Mouse (Mus musculus) left cerebral cortex, postnatal 4 days (tissue): ENCODE data around the gene Sacm1l. TPM values are rescaled to one million over a fixed set of nuclear protein-coding genes. Genes with fewer than 3 reads are reported as not detected.
A peak's percentile ranks its signal among the peaks of the same experiment; 100 is the strongest.

ENCODE experiments used
- DNase-seq: peaks from one replicate; pipeline ENCODE4 v3.0.0-alpha.2; 2022
- intact Hi-C: fragments of 180-260 bp; cut with DNase I; formaldehyde crosslinking; loops from one replicate; pipeline ENCODE4 v1.15.1; 2025
- total RNA-seq, 2 experiments: library from RNA; stranded (reverse); gene quantifications; 2 replicates each; pipeline ENCODE4 v1.2.3; 2021

Sacm1l gene
- total RNA-seq, 2 experiments from 2014 or later: 43.3 to 46.6 TPM

DNA sequence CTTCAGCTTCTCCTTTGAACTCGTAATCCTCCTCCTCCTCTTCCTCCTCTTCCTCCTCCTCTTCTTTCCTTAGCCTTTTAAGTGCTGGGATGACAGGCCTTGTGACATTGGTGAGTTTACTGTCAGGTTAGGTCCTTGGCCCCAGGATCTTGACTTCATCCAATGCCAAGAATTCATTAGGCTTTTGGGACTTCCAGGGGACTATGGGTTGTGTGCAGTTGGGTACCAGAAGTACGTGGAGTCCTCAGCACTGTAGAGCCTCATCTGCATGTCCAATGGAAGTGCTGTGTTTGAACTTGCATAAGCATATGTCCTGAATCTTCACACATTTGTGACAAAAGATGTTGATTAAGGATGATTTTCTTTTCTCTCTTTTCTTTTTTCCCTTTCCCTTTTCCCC is 20.6 kb upstream of the Sacm1l start:
- no peak for DNase-seq
- intact Hi-C loops: loop anchor here (5.0 kb wide), 1 partner anchor 52 kb away; no protein-coding TSS in a partner anchor

DNA sequence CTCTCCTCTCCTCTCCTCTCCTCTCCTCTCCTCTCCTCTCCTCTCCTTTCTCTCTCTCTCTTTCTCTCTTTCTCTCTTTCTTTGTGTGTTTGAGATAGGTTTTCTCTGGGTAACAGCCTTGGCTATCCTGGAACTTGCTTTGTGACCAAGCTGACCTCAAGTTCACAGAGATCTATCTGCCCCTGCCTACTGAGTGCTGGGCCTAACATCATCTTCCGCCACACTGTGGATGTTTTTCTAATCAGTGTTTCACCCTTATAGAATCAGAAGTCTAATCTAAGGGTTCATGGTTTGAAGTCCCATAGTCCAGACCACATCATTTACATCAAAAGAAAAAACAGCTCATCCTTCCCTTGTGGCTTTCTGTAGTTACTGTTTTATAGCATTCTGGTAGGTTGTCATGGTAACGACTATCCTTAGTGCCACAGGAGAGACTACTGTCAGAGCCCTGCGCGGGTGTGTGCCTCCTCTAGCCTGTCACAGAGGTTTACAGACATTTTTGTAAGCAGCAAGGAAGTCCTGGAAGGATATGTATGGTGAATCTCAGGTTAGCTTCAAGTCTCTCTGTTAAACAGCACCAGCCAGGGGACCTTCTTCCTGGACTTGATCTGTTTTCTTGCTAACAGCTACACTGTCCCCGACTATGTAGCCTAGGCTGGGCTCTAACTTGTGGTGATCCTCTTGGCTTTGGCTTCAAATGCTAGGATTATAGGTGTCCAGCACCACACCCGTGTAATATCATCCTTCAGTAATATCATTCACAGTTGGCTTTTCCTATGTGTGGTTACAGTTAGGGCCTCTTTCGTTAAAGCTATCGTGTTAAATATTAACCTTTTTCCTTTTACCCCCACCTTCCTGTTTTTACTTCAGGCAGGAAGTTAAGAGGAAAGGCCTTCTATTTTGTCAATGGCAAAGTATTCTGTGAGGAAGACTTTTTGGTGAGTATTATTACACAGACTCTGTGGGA is 19.6 kb upstream of the Sacm1l start:
- intact Hi-C loops: loop anchor here (5.0 kb wide), 1 partner anchor 53 kb away; no protein-coding TSS in a partner anchor
- no peak for DNase-seq

DNA sequence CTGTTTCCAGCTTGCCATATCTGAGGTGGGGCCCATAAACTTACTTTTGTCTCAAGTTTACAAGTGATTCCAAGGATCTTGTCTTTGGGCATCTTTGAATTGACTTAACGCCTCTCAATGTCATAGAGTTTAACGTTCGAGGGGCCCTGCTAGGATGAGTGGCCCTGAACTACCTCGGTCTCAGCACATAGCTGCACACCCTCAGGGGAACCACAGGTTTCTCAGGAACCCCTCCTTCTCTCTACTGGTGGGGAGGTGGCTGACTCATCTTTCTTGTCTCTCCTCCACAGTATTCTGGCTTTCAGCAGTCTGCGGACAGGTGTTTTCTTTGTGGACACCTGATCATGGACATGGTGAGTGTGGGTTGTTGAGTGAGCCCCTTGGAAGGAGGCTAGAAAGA is 18.6 kb upstream of the Sacm1l start:
- intact Hi-C loops: no loop called here
- DNase-seq: no peak

- intact Hi-C loops: no loop called here
- DNase-seq: no peak
Observed at GRCm38 (mm10) chr9:123512482-123512881, 17.1 kb upstream of the Sacm1l start.

- no peak for DNase-seq
- intact Hi-C loops: no loop called here
Observed at GRCm38 (mm10) chr9:123515087-123515486, 14.5 kb upstream of the Sacm1l start.

- intact Hi-C loops: no loop called here
Observed at GRCm38 (mm10) chr9:123516641-123517385, 12.7 kb upstream of the Sacm1l start.

DNA sequence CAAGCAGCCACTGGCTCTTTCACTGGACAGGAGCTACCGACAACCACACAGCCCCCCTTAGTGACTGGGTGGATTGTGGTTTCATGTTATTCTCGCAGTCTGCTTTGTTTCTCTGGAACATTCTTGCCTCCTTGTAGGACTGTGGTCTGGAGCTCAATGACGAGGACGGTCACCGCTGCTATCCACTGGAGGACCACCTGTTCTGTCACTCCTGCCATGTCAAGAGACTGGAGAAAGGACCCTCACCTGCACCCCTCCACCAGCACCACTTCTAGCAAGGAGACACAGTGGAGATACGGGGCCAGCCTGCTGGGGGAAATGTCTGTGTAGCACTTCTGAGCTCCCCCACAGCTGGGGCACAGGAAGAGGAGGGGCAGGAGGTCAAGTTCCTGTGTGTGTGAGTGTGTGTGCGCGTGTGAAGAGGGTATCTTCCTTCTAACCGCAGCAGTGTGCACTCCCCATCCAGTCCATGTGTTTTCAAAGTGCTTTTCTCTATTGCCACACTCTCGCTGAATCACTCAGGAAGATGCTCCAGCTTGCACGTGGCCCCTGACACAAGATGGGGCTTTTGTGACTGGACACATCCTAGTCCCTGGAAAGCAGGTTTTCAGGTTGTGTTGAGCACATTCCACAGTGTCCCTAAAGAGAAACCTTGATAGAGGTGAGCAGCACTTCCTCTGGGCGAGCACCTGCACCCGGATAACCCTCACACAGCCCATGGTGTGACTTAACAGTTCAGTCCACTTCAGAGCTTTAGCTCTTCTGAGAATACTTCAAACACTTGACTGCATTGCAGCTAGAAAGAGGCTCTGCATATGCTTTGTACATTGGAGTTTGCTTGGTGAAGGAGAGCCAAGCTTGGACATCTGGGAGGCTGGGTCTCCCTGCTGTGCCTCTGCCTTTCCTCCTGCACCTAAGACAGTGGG is 10.3 kb upstream of the Sacm1l start:
- DNase-seq: no peak
- intact Hi-C loops: no loop called here

More at GRCm38 (mm10) chr9:123516641-123517385, 12.7 kb upstream of the Sacm1l start:
- DNase-seq: no peak

DNA sequence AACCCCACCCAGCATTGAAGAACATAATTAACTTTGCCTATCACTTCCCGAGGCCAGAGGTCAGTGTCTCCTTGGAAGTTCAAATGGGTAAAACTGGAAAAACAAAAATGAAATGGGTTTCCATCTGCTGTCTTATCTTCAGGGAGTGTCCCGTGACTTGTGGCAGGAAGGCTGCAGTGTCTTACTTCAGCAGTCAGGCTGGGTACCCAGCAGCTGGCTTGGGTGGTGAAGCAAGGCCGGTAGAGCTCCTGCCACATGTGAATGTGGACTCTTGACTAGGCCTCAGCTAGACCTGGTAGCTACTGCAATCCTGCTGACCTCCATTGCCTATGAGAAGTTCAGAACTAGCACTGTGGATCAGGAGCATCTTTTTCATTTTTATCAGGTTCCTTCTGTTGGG is 8.8 kb upstream of the Sacm1l start:
- intact Hi-C loops: loop anchor here (10.0 kb wide), 2 partner anchors 156 to 256 kb away; partner anchors contain the start of genes Lars2 and Tmem158
- DNase-seq: no peak

DNA sequence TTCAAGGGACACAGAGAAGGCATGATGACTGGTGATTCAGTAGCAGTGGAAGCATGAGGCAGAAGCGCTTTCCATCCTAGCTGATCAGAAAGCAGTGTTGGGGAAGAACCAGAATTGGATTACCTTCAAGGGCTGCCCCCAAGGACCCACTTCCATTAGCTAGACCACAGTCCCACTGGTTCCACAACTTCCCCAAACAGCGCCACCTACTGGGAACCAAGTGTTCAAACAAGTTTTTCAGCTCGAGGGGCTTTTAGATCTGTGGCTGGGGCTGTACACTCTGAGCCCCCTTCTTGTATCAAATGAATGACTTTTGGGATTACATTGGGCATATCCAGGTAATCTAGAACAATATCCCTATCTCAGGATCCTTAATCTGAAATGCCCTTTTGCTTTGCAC is 5.9 kb upstream of the Sacm1l start:
- peak; percentile 38 for DNase-seq
- intact Hi-C loops: loop anchor here (2.0 to 10.0 kb wide), 4 partner anchors 75 to 365 kb away; partner anchors contain the start of genes Lars2 and Tmem158

DNA sequence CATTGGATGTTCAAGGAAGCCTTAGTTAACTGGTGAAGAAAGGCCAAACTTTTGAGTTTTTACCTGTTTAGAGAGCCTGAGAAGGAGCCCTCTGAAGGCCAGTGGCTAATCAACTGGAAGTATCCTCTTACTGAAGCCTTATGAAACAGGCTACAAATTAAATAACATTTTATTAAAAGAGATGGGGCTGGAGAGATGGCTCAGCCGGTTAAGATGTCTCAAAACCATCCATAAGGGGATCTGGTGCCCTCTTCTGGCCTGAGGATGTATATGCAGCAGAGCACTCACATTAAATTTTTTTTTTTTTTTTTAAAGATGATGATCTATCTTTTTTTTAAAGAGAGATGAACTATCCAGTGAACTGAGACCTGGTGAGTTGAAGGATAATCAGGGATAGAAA is 4.5 kb upstream of the Sacm1l start:
- peak; percentile 63 for DNase-seq
- intact Hi-C loops: loop anchor here (2.0 to 10.0 kb wide), 4 partner anchors 76 to 366 kb away; partner anchors contain the start of genes Lars2 and Tmem158

DNA sequence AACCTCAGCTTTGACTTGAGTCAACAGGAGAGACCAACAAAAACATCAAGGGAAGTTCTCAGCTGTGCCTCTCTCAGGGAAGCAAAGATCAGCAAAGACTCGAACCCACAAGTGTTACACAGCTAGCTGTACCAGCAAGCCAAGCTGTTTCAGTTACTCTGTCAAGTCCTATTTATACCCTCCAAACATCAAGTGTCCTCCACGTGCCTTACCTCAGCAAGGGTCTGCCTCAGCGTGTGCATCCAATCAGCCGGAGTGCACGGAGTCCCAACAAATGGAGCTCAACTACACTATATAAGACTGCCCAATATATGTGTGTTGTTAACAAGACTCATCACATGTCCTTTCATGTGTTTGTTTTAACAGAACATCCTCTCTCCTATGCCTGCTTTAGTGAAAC is 3.1 kb upstream of the Sacm1l start:
- intact Hi-C loops: loop anchor here (10.0 kb wide), 2 partner anchors 162 to 262 kb away; partner anchors contain the start of genes Lars2 and Tmem158

GRCm38 (mm10) chr9:123528087-123528925 is 1.3 kb upstream of the Sacm1l start:
- intact Hi-C loops: loop anchor here (10.0 kb wide), 2 partner anchors 164 to 264 kb away; partner anchors contain the start of genes Lars2 and Tmem158
- DNase-seq: no peak

More for the DNA sequence above, 3.1 kb upstream of the Sacm1l start:
- DNase-seq: no peak

- peak; percentile 32 for DNase-seq
- intact Hi-C loops: loop anchor here (10.0 kb wide), 2 partner anchors 164 to 264 kb away; partner anchors contain the start of genes Lars2 and Tmem158
Observed at GRCm38 (mm10) chr9:123528926-123529295, 648 bp upstream of the Sacm1l start.

GRCm38 (mm10) chr9:123530158-123530475 is 558 bp downstream of the Sacm1l start:
- intact Hi-C loops: no loop called here
- no peak for DNase-seq

DNA sequence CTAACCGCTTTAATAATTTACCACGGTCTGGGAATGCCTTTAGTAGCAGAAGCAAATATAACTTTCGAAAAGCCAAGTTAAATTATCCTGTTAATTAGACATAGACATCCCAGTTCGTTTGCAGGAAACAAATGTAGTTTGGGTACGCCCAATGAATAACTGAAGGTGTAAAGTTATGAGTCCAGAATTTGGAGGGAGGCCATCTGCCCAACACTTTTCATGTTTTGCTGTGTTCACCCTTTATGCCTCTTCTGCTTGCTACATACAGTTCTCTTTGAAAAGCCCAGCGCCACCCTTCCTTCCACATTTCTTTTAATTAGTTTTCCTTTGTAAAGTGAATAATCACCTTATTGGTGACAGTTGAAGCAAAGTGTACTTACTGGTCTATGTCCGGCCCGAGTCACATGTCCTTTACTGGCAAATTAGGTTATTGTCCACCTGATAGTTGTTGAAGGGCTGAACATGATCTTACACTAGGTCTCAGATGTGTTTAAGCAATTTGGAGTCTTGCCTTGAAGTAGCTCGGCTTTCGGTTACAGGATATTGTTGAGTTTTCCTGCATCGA is 1.1 kb downstream of the Sacm1l start:
- intact Hi-C loops: no loop called here
- no peak for DNase-seq

- intact Hi-C loops: no loop called here
- no peak for DNase-seq
Observed at GRCm38 (mm10) chr9:123531234-123531633, 1.7 kb downstream of the Sacm1l start.

- DNase-seq: no peak
- intact Hi-C loops: no loop called here
Observed at GRCm38 (mm10) chr9:123536613-123537012, 7.1 kb downstream of the Sacm1l start.

DNA sequence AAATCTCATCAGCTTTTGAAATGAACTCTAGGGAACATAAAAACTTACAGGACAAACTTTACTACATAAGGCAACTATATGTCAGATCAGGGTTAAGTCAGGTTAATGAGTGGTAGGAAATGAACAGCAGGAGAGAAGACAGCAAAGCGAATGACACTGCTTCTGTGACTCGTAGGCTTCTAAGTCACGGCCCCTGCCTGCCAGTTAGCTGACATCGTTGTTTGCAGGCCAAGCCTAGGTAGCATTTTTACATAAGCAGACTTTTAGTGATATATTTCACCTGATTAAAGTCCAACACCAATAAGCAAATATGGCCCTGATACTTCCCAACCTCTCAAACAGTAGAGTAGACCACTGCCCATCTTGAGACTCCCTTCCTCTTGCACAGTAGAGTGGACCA is 8.6 kb downstream of the Sacm1l start:
- intact Hi-C loops: no loop called here
- no peak for DNase-seq

DNA sequence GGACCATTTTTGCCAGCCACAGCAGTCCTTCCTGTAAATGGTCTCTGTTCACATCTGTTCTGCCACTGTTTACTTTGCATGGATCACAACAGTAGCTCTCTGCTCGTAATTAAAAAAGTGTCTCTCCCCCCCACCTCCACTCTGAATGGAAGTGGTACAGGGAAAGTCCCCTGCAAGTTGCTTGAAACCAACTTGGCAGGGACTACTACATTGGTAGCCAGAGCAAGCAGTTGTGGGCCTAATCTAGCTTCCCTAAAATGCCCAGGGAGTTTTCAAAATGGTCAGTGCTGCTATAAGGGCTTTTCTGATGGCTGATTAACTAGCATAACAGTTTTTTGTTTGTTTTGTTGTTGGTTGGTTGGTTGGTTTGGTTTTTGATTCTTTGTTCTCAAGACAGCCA is 9.5 kb downstream of the Sacm1l start:
- no peak for DNase-seq
- intact Hi-C loops: no loop called here
